Mouse (Mus musculus): ENCODE results near the gene Lrrc25.

The Lrrc25 gene

DNA sequence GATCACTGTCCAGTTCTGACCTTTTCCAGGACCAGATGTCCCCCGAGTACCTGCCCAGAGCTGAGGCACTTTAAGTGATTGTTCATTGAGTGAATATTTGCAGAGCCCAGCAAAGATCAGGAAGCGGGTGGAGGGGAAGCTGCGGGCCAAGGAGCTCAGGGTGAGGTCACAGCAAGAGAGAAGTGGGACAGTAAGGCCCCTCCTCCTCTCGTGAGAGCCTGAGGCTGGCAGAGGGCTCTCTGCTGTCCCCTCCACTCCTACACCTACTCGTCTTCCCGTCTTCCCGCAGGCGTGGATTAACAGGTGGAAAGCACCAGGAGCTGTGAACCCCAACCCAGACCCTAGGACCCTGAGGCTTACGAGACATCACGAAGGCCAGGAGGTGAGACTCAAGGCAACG is 690 bp downstream of the Lrrc25 start:
- DNase-seq (ENCODE audit: low read depth, low spot score), result no peak

DNA sequence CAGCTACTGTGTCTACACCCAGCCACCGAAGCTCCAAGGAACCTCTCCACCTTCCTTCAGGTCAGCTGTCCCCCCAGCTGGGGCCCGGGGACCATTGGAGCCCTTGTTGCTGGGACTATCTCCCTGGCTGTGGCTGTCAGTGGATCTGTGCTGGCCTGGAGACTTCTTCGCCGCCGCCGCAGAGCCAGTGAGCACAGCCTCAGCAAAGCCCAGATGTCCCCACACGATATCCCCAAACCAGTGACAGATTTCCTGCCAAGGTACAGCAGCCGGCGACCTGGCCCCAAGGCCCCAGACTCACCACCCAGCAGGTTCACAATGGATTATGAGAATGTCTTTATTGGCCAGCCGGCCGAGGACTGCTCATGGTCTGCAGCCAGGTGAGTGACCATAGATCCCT is 2.0 kb downstream of the Lrrc25 start:
- no peak for DNase-seq (ENCODE audit: low read depth, low spot score)

DNA sequence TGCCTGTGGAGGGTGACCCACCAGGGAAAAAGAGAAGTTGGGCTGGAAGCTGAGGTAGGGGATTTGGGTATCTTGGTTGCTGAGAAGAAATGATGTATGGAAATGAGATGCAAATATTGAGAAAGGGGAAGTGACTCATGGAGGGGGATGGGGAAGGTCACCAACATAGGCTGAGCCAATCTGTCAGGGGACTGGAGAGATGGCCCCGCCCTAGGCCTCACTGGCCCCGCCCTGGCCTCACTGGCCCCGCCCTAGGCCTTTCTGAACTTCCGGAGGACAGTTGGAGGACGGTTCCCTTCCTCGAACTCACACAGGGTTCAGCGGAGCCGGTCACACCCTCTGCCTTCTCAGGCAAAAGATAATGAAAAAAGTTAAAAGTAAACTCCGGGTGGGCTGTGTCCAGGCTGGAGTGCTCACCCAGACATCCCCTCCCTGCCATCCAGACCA is 3.0 kb downstream of the Lrrc25 start:
- DNase-seq (ENCODE audit: low read depth, low spot score), result peak; percentile 74

DNA sequence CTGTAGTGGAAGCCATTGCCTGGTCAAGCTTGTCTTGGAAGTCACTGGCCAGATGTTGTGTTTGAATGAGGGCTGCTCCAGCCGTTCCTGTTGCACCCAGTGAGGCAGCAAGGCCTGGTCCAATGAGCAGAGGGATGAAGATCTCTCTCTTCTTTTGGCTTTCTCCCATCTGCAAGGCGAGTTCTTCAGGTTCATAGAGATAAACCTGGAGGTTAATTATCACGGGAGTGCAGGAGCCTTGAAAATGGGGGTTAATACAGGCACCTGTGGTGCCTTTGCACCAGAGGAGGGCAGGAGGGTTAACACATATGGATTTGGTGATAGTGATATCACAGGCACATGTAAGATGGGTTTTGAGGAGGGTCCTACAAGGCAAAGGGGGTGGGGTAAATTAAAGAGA is 6.3 kb downstream of the Lrrc25 start:
- peak; percentile 58 for DNase-seq (ENCODE audit: low read depth, low spot score)

DNA sequence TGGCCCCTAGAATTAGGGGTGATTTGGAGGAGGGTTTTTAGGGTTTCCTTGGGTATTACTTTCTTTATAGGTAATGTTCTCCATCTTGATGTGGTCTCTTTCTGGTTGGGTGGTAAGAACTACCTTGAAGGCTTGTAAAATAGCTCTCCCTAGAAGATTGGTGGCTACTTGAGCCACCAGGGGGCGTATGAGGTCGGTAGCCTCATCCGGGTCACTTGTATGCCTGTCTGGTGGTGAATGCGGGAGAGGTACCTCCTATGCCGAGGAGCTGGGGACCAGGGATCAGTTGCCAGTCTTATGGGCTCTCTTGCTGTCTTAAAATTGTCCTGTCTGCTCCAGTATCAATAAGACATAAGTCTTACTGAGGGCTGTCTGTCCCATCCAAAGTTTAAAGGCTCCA is 9.1 kb downstream of the Lrrc25 start:
- no peak for DNase-seq (ENCODE audit: low read depth, low spot score)

DNA sequence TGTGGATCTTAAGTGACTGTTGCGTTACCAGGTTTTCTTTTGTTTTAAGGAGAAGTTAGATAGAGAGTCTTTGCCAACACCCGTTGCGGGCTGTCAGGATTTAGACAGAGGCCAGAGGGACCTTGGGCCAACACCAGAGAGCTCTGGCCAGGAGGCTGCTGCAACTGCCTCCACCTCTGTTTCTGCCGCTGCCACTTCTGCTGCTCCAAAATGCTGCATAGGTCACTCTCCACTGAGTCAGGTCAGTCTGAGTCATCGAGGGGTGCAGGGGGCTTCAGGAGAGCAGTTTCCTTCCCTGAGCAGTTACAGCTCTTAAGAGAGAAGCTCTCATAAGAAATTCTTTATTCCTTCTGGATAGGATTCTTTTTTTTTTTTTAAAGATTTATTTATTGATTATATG is 11.1 kb downstream of the Lrrc25 start:
- DNase-seq (ENCODE audit: low read depth, low spot score), result no peak

DNA sequence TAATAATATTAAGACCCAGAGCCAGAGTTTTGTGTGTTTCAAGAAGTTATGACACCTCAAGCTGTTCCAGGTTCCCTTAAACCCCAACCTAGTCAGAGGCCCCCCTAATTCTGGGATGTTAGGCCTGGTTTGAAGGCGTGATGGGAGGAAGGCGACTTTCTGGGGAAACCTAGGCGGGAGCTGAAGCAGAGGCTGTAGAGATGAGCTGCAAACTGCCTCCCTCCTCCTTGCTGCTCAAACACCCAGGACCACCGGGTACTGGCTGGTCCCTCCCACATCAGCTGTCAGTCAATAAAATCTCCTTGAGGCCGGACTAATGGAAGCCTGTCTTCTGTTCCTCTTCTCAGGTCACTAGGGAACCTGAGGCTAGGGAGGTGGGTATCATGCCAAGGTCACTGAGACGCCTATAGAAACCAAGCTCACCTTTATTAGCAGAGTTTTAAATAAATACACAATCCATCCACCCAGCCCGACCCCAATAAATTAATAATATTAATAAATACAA is 13.1 kb downstream of the Lrrc25 start:
- DNase-seq (ENCODE audit: low read depth, low spot score), result no peak

DNA sequence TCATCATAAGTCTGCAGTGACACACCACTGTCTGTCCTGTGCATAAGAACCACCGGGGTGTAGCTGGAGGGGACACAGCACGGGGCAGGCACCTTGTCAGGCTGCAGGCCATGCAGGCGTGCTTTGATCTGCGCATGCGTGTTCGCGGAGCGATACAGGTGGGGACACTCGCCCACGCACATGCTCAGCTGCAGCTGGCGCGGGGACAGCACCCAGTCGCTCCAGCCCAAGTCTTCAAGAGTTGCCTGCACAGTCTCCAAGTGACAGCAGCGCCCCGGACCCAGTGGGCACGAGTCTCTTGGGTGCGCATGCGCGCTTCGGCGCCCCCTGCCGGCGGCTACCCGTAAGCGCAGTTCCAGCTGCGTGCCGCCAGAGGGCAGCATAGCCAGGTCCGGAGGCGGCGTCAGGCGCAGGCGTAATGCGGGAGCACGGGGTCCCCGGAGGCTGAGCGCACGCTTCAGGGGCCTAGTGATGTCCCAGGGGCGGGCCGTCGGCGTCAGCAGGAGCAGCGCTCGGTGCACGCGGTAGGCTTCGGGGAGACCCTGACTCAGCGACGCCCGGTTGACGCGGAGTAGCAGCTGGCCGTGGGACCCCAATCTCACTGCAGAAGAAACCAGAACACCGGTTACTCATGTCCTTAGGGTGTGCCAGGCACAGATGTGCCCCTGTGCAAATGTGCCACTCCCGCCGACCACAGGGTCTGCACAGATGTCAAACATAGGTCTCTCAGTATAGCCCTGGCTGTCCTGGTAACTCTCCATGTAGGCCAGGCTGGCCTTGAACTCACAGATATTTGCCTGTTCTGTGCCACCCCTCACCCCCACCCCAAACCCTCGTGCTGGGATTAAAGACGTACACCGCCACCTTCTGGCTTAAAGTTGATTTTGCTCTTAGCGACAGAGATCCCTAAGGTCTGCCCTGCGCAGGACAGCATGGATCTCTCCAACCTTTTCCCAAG is 13.9 kb downstream of the Lrrc25 start:
- peak; percentile 69 for DNase-seq (ENCODE audit: low read depth, low spot score)

DNA sequence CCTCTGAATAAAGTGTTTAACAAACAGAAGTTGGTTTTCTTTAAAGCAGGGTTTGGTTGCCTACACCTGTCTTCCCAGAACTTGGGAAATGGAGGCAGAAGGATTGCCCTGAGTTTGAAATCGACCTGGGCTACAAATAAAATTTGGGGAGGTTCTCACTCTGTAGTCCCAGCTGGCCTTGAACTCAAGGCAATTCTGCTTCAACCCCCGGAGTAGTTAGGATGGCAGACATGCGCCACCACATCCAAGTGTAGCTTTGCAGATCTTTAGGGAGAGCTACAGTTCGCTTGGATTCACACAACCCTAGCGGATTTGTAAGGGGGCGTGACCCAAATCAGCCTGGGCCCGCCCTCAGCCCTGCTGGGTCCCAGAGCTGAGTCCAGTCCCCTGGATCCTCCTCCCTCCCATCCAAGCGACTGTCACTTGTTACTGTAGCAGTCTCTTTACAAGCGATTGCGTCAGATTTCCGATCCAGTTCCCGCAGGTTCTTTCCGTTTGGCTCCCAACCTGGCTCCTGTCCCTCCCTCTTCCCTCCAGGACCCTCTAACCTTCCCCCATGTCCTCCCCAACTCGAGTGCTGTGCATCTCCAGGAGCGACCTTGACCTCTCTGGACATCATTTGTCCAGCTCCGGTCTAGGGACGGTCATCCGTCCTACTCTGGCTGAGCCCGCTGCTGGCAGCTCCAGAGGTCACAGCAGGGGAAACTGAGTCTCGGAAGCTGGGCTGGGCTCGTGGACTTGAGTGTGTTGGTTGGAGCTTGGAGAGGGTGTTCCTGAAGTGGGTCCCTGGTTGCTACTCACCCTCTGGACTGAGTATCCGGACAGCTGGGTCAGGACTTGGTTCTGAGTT is 14.8 kb downstream of the Lrrc25 start:
- no peak for DNase-seq (ENCODE audit: low read depth, low spot score)

DNA sequence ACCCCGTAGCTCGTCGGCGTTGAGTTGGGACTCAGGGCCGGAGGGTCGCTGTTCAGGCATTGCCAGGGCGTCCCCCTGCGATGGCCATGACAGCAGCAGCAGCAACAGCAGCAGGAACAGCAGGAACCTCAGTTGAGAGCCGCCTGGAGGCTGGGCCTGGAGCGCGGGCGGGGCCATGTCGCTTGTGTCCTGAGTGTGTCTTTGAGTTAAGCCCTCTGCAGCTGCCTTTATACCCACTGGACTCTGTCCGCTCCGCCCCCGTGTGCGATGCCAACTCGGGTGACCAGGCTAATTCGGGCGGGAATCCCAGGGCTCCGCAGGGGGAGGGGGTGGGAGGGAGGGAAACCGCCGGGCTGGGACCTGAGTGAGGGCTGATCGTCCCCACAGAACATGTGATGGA is 15.5 kb downstream of the Lrrc25 start:
- no peak for DNase-seq (ENCODE audit: low read depth, low spot score)

DNA sequence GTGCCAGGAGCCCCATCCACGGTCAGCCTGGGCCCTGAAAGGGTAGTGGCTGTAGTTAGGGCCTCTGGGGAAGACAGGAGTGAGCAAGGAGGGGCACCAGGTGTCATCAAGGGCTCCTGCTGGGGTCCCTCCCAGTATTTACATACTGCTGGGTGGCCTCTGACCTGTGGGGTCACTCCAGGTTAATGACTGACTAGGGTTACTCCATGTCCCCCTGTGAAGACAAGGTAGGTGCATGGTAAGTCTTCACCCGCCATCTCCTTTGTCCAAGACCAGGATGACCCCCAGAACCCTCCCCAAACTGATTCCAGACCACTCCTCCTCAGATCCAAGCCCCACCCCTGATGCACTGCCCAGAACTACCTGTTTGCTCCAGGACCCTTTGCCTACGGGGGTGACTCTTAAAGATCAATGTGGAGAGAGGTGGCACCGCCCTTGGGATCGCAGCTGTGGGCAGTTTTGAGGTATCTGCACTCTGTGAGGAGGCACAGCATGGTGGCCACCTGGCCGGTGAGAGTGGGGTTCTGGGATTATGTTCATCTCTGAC is 16.5 kb downstream of the Lrrc25 start, which contains the start of gene Gdf15:
Gene Gdf15, minus strand, starts transcription at position 111 of the 547 bp plus-strand sequence.
- DNase-seq (ENCODE audit: low read depth, low spot score), result no peak

DNA sequence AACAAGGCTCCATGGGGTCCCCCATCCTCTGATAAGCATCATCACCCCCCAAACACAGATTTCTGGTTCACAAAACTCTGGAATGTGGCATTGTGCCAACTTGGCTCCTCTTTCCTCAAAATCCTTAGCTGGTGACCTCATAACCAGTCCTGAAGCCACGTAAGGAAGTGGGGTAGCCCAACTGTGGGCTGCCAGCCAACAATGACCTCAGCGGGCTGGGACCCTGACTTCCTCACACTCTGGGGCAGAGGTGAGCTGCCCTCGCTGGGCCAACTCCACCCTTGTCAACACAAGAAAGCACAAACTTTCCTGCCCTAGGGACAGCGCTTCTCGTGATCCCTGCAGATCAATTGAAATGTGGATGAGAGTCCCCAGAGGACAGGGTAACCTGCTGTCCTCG is 18.1 kb downstream of the Lrrc25 start:
- DNase-seq (ENCODE audit: low read depth, low spot score), result no peak

DNA sequence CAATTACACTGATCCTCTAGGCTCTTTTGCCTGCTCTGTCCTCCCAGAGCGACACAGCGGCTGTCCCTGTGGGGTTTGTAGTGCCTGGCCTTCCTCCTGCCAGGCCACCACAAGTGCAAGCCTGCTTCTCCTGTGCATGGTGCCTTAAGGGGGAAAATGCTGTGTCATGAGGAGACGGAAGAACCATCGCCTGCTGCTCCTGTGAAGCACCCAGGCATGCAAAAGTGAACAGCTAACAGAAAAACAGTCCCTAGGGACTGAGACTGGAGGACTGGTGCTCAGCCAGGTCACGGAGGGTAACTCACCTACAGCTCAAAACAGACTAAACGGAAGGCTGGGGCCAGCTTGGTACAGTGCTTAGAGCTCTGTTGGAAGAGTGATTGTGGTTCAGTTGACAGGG is 19.6 kb downstream of the Lrrc25 start:
- DNase-seq (ENCODE audit: low read depth, low spot score), result no peak

DNA sequence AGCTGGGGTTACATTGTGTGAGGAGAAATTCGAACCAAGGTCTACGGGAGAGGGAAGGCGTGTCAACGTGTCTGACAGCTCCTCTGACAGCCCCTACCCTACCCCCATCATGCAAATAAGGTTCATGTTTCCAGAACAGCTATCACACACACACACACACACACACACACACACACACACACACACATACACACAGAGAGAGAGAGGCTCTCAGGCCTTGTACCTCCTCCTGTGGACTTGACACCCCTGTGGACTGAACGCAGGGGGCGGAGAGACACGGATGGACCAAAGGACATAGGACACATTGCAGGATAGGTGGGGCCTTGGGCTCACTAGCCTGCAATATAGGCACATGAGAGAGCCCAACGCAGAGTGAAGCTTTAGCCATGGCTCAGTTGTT is 20.9 kb downstream of the Lrrc25 start:
- DNase-seq (ENCODE audit: low read depth, low spot score), result no peak

DNA sequence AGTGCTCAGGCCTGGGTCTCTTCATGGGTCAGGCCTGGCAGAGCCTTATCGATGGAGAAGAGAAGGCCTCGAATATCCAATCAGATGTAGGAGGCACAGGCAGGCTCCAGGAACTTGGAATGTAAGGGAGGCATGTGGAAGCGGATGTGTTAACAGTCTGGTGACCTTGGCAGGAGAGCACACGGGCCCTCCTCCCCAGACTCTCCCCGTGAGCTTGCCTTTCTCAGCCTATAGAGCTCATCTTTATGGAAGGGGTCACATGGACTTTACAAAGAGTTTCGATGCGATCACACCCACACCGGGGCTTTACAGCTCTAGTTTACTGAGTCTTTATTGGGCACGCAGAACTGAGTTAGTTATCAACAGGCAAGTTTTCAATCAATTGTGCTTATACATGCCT is 22.8 kb downstream of the Lrrc25 start:
- no peak for DNase-seq (ENCODE audit: low read depth, low spot score)

DNA sequence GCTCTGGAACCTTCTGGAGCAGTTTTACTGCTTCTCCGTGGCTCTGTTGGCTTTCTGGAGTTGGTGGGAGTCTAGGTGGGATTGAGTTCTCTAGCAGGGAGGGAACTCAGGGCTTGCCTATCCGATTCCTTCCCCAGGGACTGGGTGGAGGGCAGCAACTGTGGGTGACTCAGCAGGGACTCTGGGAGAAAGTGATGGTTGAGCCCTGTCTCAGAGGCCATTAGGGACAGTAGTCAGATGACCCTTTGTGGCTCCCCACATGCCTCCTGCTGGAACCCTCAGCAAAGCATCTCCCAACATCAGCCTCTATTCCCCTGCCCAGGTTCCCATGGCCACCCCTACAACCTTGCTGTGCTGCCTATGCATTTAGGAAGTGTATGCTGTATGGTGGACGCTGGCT is 27.1 kb downstream of the Lrrc25 start:
- no peak for DNase-seq (ENCODE audit: low read depth, low spot score)

DNA sequence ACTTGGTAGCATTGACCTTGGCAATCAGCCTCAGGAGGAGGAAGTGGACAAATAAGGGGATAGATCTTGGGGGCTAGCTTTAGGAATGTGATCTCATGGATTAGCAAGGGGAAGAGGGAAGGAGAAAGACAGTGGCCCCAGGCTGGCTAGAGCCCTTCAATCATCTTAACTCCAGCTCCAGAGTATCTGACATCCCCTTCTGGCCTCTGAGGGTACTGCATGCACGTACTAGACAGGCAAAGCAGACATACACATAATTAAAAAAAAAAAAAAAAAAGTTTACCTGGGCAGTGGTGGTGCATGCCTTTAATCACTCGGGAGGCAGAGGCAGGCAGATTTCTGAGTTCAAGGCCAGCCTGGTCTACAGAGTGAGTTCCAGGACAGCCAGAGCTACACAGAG is 28.1 kb downstream of the Lrrc25 start:
- no peak for DNase-seq (ENCODE audit: low read depth, low spot score)

DNA sequence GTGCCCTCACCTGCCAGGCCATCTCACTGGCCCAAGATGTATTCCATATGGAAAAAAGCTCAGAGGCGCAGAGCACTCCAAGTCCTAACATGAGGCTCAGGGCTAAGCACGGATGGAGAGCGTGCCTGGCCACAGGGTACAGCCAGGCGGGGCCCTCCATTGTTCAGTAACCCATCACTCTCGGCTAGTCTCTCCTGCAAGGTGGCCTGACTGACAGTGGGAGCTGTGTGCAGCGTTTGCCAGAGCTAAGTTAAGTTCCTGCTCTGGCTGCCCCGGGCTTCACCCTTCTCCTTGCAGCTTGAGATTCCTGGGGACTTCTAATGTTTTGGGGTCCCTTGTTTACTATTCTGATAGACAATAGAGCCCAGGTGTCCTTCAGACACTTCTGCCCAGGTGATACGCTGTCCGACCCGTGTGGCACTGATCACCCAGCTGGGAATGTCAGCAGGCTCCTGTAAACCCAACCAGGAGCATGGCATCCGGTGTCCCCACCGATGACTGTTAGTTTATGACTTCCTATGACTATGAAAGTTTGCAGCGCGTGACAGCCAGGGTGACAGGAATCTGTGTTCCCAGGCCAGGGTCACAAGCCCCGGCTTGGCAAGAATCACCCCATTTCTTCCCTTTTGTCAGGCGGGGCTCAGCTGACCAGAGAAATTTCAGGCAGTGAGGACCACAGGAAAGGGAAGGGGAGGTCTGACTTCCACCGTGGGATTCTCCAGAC is 29.7 kb downstream of the Lrrc25 start:
- no peak for DNase-seq (ENCODE audit: low read depth, low spot score)

DNA sequence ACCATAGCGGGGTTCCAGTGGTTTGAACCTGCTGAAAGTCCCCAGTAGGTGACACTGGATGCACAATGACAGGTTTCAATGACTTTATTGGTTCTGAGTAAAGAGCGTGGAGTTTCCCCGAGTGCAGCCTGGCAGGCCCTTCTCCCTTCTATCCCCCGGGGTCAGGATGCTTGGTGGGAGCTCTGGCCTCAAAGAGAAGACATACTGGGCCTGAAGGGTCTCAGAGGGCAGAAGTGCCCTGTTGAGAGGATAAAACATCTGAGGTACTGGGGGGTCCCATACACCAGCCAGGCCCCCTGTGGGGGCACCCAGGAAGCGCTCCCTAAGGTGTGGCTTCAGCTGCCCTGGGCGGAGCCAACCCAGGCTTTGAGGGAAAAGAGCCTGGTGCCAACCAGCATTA is 30.4 kb downstream of the Lrrc25 start:
- DNase-seq (ENCODE audit: low read depth, low spot score), result no peak

DNA sequence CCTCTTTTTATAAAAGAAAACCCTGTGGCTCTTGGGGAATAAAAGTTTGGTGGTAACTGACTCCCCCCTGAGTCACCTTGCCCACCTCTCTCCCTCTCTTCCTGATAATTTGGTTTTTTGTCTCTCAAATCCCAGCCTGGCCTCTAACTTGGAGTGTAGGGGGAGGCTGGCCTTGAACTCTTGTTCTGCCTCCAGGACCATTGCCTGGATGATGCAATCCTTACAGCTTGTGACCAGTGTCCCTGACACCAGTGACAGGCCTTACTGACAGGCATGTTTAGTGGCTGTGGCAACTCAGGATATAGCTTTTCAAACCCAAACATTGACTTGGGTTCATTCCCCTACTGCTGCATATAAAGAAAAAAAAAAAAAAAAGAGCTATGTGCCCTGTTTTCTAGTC is 30.8 kb downstream of the Lrrc25 start:
- no peak for DNase-seq (ENCODE audit: low read depth, low spot score)
